Mouse (Mus musculus) 3134 (cell line): ENCODE results near the gene Parp11.

Experiments
- DNase-seq: peaks from one replicate; pipeline ENCODE4 v3.0.0-alpha.2; 2011; ENCODE audit warnings: low spot score; ENCODE audit not compliant: insufficient read length; ENCODE audit errors: extremely low read depth

Gene Parp11

DNA sequence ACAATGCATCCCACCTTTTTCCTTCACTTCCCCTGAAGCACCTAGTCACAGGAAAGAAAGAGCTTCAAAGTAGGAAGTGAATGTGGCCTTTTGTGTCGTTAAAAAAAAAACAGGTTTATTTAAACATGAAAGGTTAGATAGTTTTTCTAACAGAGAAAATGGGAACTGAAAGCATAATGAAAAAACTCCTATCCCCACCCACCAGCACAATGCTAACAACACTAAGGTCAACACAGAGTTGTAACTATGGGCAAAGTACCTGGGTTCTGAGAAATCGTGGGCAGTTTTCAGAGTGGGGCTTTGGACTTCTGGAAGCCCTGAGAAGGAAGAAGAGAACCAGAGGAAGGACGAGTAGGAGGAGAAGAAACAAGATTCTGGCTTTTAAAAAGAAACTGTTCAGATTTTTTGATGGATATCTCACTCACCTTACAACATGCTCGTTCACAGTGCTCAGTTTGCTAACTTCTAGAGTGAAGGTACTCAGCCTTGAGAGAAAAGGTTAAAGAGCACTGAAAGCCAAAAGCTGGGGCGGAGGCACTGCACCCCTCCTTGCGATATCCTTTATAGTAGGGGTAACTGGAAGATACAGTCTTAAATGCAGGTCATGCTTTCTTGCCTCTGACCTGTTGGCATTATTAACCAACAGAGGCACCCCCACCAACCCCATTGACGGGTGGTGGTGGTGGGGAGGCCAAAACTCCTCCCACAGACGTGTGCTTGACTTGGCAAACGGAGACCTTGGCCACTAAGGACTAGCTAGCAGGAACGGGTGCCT lies 1.2 kb downstream of the Parp11 start:
- DNase-seq: no peak

GRCm38 (mm10) chr6:127448869-127449268 lies 2.2 kb downstream of the Parp11 start:
- no peak for DNase-seq

GRCm38 (mm10) chr6:127449531-127450422 lies 3.1 kb downstream of the Parp11 start:
- no peak for DNase-seq

- peak; percentile 94 for DNase-seq
These were observed 7.0 kb downstream of the Parp11 start for GRCm38 (mm10) chr6:127453407-127454343.

DNA sequence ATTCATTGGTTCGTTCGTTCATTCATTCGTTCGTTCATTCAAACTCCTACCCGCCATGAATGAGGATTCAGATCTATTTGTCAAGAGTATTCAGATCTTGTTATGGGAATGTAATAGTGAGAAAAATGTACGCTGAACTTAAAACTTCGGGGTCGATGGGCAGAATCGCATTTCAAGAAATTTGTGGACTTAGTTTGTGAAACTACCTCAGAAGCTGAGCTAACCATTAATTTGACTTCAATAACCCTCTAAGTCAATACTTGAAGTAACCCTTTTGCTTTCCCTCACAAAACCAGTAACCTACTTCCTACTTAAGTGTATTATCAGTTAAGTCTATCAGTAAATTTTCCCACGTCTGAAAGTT lies 7.7 kb downstream of the Parp11 start:
- DNase-seq: no peak

- DNase-seq: no peak
These were observed 8.2 kb downstream of the Parp11 start for GRCm38 (mm10) chr6:127454809-127455208.

DNA sequence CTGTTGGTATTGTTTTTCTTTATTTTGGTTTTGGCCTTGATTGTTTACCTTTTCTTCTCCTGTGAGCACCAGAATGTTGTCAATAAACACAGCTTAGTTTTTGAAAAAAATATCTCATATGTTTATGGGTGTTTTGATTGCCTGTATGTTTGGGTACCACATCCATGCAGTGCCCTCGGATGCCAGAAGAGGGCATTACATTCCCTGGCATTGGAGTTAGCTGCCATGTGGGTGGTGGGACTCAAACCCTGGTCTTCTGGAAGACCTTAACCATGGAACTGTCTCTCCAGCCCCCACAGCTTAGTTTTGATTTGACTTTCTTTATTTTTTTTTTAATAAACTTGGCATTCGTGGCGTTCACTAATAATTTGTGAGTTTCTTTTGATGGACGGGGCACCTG lies 8.8 kb downstream of the Parp11 start:
- DNase-seq: no peak

DNA sequence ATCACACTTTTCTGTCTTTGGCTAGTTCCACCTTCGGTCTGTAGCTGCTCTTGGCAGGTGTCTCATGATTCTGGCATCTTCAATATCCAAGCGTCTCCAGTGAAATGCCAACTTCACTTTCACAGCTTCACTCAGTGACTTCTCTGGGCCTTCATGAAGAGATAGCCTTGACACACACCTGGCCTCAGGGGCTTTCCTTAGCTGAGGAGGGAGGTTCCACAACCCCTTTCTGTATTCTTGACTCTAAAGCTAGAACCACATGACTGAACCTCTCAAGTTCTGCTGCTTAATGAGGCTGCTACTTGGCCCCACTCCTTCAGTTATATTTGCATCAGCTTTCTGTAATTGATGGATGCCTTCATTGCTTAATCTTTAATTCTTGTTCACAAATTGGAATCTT lies 10.1 kb downstream of the Parp11 start:
- DNase-seq: no peak

DNA sequence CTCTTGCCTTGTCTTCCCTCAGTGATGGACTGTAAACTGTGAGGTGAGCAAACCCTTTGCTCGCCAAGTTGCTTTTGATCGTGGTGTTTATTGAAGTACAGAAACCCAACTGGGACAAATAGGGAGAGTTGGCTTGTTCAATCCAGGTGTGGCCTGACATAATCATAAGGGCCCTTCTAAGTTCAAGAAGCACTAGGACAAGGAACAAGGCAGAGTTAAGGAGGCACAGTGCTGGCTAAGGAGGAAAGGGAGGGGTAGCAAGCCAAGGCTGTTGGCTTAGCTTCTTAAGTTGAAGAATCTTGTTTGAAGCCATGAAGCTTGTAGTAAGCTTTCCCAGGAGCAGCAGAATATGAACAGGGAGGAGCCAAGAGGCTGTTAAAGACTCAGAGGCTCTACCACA lies 13.1 kb downstream of the Parp11 start:
- no peak for DNase-seq

- no peak for DNase-seq
These were observed 14.9 kb downstream of the Parp11 start for GRCm38 (mm10) chr6:127461491-127461890.

DNA sequence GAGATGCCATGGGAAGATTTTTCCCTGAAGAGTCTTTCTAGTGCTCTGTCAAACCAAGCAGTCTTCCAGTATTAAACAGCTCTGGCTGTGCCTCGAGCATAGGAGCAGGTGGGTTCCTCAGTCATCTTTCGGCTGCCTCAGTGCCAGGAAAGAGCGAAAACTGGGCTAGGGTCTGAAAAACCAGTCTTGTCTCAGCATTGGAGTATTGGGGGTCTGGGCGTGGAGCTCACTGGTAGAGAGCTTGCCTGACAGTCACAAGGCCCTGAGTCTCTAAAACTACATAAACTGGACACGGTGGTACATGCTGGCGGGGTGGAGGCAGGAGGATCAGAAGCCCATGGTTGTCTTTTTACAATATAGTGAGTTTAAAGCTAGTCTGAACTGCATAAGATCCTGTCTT lies 15.6 kb downstream of the Parp11 start:
- no peak for DNase-seq

DNA sequence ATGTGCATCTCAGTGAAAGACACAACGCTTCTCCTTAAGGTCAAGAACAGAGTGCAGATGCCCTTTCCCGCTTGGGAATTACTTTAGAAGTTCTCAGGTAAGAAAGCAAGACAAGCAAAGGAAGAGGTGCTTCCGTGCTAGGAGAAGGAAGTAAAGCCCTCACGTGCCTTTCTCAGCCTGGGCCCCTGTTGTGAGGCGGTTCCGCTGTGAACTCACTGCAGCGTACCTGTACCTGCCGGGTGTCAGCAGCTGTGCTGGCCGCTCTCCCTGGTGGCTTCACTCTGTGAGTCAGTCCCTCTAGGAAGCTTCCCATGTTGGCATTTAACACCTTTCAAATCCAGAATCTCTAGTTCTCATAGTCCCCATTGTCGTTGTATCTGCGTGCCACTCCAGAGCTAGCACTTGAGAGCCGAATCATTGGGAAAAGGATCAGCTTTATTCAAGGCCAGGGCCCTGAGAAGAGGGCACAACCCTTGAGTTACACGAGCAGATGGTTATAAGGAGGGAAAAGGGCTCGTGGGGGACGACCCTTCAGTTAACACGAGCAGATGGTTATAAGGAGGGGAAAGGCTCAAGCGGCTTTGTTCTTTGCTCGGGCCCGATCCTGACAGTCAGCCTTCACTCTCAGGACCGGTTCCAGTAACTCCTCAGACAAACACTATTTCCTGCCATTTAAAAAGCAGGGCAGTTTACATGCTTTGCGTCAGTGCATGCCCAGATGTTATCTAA lies 16.8 kb downstream of the Parp11 start:
- no peak for DNase-seq

DNA sequence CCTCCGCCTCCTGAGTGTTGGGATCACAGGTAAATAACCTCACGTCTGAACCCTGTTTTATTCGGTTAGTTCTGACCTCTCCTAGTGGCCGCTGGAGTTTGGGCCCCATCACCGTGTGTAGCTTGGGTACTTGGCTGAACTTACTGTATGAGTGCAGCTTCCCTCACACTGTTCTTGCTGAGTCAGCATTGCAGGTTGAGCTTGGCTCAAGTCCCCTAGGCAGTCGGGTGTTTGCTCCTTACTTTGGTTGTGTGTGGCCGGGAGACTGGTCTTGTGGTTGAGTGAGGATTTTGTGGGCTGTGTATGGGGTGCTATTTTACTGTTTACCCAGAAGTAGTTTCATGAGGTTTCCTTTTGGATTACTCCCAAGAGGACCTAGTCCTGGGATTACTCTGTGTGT lies 17.9 kb downstream of the Parp11 start:
- DNase-seq: no peak

DNA sequence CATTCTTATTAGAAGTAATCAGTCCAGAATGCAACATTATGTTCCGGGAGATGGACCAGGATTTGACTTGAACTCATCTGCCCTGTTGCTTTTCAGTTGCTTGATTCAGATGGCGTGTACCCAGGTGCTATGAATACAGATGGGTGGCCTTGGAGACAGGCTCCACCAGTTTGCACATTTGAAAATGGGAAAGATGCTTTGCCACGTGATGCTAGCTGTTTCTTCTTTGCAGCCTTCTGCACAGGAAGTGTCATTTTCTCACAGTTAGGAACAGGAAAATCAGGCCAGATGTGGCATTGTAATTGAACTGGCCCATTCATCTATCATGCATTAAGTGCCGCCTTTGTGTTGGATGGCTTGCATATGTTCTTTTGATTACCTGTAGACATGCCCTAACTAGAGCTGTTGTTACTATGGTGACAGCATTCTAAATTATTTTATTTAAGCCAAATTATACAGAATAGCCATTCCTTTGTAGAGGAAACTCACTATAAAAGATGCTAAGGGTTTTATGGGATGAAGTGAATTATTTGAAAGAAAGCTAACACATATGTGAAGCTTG lies 20.2 kb downstream of the Parp11 start:
- DNase-seq: no peak

GRCm38 (mm10) chr6:127472078-127472477 lies 25.4 kb downstream of the Parp11 start:
- DNase-seq: no peak

DNA sequence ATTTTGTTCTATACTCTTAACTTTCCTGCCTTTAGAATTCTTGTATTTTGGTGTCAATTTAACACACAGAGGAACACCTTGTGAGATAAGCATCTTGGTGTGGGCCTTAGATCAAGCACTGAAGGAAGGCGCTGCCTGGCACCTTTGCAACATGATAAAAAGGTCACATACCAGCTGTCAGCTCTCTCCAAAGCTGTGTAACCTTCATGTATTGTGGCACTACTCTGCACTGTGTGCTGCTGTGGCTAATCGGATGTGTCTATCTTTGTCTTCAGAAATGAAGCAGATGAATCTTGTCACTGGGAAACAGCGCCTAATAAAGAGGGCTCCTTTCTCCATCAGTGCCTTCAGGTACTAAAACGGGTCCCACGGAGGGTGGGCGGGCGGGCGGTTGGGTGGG lies 27.3 kb downstream of the Parp11 start:
- DNase-seq: no peak

DNA sequence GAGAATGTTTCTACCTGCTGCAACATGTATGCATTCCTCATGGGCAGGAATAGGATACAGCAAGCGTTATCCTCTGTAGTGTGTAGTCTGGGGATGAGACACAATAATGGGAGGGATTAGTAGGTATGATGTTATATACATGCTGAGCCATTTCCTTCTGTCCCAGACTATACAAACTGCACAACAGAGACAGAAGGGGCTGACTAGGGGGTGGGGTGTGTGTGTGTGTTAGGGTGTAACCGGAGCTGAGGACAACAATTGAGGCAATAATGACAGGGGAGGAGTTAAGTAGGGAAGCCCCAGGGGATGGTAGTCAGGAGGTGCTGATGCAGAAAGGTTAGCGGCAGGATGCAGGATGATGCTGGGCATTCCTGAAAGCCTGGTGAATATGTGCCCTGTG lies 28.6 kb downstream of the Parp11 start:
- no peak for DNase-seq

DNA sequence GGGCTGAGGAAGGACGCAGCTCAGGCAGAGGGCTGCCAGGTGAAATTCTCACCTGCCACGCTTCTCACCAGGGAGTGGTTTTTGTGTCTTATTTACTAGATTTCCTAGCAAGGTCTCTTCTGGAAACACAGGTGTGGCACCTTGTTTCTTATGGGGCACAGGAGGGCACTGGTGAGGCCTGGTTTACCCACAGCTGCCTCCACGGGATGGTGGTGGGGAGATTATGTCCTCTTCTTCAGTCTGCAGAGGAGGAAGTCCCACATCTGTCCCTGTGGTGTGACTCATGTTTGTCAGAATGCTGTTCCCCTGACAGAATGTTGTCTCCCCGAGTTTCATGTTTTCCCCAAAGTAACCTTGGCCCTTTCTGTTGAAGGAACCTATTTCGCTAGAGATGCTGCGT lies 44.4 kb downstream of the Parp11 start:
- DNase-seq: no peak

DNA sequence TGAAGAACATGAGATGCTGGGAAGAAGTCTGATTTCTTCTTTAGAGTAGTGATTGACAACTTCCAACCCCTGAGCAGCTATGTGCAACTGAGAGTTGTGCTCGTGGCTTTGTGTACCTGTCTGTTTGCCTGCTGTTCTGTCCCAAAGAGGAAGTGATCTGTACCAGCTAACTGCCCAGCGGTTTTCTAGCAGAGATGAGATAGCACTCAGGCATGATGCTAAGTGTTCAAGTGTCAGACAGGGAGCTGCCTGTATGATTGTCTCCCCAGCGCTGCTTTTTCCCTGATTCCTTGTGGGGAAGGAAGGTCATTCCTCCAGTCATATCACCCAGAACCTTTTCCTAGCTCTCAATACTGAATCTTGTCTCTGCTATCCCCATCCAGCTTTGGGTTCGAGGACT lies 45.9 kb downstream of the Parp11 start:
- no peak for DNase-seq

DNA sequence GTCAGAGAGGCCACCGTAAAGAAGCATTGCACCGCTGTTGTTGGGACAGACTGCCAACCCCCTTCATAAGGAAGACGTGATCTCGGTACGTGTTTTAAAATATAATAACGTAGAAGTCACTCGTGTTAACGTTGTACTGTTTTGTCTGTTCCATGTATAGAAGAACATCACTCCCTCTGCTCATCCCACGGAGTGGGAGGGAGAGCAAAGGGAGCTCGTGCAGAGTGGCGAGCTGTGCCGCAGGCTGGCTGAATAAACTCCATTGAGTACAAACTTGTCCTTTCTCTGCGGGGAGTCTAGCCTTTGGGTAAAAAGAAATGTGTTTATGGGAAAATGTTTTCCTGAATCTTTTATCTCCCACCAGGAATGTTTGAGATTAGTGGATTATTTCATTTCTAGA lies 47.1 kb downstream of the Parp11 start:
- DNase-seq: no peak
